Mouse (Mus musculus): Measurements from ENCODE around the gene Plin5. TPM values are rescaled to one million over a fixed set of nuclear protein-coding genes. Genes with fewer than 3 reads are reported as not detected.
"Not testable (repeated sequence)": the region's sequence is repeated elsewhere in the genome, so short reads cannot be mapped to it uniquely, and the experiment has no call there.

The Plin5 gene
- polyA plus RNA-seq, 1 experiment from 2014 or later, result 1.9 TPM

- Histone ChIP-seq H3K36me3 (no peaks in the 10 kb centered on the region), H3K27ac (no peak overlapping the region), H3K27me3 (peaks cover 47% of the 10 kb centered on the region), H3K9me3 (replicated peaks) (no peaks in the 10 kb centered on the region), H3K4me2 (no peak overlapping the region), H3K4me1 (peaks cover 25% of the 10 kb centered on the region), H3K4me3 (replicated peaks) (no peak overlapping the region), H3K9ac (no peak overlapping the region)
- WGBS, result 70% methylated on average over 10 of the region's 10 CpGs
- no peak for ATAC-seq (replicated peaks; ENCODE audit: low FRiP score)
Measured at GRCm38 (mm10) chr17:56116193-56116592, 1.2 kb downstream of the Plin5 start.

DNA sequence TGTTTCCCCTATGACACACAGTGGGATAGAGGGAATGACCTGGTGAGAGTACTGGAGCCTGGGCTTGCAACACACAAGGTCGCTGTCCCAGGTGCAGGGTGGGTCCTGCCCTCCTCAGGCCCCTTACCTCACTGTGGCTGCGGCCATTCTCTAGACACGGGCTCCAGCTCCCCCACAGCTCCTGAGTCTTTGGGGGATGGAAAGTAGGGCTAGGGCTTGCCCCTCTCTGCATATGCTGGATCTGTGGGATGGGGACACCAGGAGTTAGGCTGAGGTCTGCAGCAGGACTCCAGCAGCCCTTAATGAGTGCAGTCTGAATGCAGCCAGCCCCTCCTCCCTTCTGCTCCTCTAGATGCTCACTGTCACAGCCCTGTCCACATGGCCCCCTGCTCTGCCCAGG lies 4.7 kb downstream of the Plin5 start:
- H3K27ac ChIP-seq, result no peak overlapping the region
- WGBS, result 72% methylated on average over 3 of the region's 3 CpGs
- H3K4me1 ChIP-seq, result peaks cover 7% of the 10 kb centered on the region
- H3K9ac ChIP-seq, result no peak overlapping the region
- H3K4me3 ChIP-seq (replicated peaks), result no peak overlapping the region
- no peak overlapping the region for H3K4me2 ChIP-seq
- H3K27me3 ChIP-seq, result peaks cover 14% of the 10 kb centered on the region
- no peaks in the 10 kb centered on the region for H3K9me3 ChIP-seq (replicated peaks)
- no peak for ATAC-seq (replicated peaks; ENCODE audit: low FRiP score)
- 0 out of 2 replicates have a peak, but pooled peaks cover 4% of the 10 kb centered on the region for H3K36me3 ChIP-seq

GRCm38 (mm10) chr17:56111864-56112263 lies 5.5 kb downstream of the Plin5 start:
- 45% methylated on average over 5 of the region's 5 CpGs for WGBS
- no peaks in the 10 kb centered on the region for H3K9me3 ChIP-seq (replicated peaks)
- no peak overlapping the region for H3K4me2 ChIP-seq
- 0 out of 2 replicates have a peak, but pooled peaks cover 4% of the 10 kb centered on the region for H3K36me3 ChIP-seq
- H3K9ac ChIP-seq, result no peak overlapping the region
- no peak overlapping the region for H3K4me3 ChIP-seq (replicated peaks)
- ATAC-seq (replicated peaks; ENCODE audit: low FRiP score), result peak; percentile 40; the same call in 1 of the 2 replicates
- H3K4me1 ChIP-seq, result 0 out of 2 replicates have a peak, but pooled peaks cover under 1% of the 10 kb centered on the region
- peaks cover 8% of the 10 kb centered on the region; the same call in 1 of the 2 replicates for H3K27me3 ChIP-seq
- no peak overlapping the region for H3K27ac ChIP-seq

GRCm38 (mm10) chr17:56111021-56111420 lies 6.4 kb downstream of the Plin5 start:
- H3K4me1 ChIP-seq, result no peaks in the 10 kb centered on the region
- 0 out of 2 replicates have a peak, but pooled peaks cover under 1% of the 10 kb centered on the region for H3K27me3 ChIP-seq
- no peaks in the 10 kb centered on the region for H3K9me3 ChIP-seq (replicated peaks)
- ATAC-seq (replicated peaks; ENCODE audit: low FRiP score), result no peak
- no peak overlapping the region for H3K9ac ChIP-seq
- no peak overlapping the region for H3K4me2 ChIP-seq
- 63% methylated on average over 1 of the region's 1 CpGs for WGBS
- H3K27ac ChIP-seq, result no peak overlapping the region
- H3K36me3 ChIP-seq, result 0 out of 2 replicates have a peak, but pooled peaks cover 4% of the 10 kb centered on the region
- no peak overlapping the region for H3K4me3 ChIP-seq (replicated peaks)

GRCm38 (mm10) chr17:56110571-56110970 lies 6.8 kb downstream of the Plin5 start:
- Histone ChIP-seq H3K9ac (no peak overlapping the region), H3K9me3 (replicated peaks) (no peaks in the 10 kb centered on the region), H3K4me1 (no peaks in the 10 kb centered on the region), H3K36me3 (0 out of 2 replicates have a peak, but pooled peaks cover 4% of the 10 kb centered on the region), H3K4me2 (no peak overlapping the region), H3K27me3 (no peaks in the 10 kb centered on the region), H3K4me3 (replicated peaks) (no peak overlapping the region), H3K27ac (no peak overlapping the region)
- 68% methylated on average over 4 of the region's 4 CpGs for WGBS
- no peak for ATAC-seq (replicated peaks; ENCODE audit: low FRiP score)

DNA sequence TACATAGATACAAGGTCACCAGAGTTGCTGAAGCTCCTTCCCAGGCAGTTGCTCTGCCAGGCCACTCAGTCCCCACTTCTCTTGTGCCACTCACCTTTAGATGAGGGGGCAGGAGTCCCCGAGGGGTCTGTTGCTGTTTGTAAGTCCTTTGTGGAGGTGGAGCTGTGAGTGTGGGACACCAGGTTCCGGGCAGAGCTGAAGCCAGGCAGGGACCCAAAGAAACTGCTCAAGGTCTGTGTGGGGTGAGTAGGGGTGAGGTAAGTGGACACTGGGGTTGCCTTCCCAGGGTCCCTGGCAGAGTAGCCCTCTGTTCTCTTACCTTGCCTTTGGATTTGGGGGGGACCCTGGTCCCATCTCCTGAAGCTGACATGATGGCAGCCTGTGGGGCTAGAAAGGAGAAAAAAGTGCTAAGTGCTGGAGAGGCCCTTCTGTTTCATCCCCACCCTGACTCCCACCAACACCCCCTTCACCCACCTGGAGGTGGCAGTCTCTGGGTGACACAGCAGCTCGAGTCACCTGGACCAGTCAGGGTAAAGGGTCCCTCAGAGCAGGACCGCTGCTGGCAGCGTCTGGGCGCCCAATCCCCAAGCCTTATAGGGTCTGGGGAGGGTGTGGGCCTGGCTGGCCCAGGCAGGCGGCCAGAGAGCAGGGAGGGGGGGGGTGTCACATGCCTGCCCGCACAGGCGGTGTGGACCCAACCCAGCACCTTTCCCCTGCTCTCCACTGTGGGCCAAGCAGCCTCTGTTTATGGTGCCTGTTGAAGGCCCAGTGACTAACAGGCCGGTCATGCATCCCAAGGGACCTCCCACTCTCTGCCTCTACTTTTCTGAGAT lies 8.0 kb downstream of the Plin5 start, which contains the start of gene Plin4:
Gene Plin4, minus strand, starts transcription at position 585 of the 833 bp plus-strand sequence.
- Histone ChIP-seq H3K27ac (no peak within 1 kb of the TSS), H3K4me3 (replicated peaks) (no peak within 1 kb of the TSS), H3K36me3 (0 out of 2 replicates have a peak, but pooled peaks cover 4% of the 10 kb centered on the region), H3K4me1 (no peaks in the 10 kb centered on the region), H3K9me3 (replicated peaks) (no peaks in the 10 kb centered on the region), H3K9ac (no peak within 1 kb of the TSS), H3K4me2 (no peak within 1 kb of the TSS), H3K27me3 (no peaks in the 10 kb centered on the region)
- ATAC-seq (replicated peaks; ENCODE audit: low FRiP score), result peak; percentile 20; the same call in 1 of the 2 replicates
- 57% methylated on average over 10 of the region's 10 CpGs for whole genome bisulfite sequencing

DNA sequence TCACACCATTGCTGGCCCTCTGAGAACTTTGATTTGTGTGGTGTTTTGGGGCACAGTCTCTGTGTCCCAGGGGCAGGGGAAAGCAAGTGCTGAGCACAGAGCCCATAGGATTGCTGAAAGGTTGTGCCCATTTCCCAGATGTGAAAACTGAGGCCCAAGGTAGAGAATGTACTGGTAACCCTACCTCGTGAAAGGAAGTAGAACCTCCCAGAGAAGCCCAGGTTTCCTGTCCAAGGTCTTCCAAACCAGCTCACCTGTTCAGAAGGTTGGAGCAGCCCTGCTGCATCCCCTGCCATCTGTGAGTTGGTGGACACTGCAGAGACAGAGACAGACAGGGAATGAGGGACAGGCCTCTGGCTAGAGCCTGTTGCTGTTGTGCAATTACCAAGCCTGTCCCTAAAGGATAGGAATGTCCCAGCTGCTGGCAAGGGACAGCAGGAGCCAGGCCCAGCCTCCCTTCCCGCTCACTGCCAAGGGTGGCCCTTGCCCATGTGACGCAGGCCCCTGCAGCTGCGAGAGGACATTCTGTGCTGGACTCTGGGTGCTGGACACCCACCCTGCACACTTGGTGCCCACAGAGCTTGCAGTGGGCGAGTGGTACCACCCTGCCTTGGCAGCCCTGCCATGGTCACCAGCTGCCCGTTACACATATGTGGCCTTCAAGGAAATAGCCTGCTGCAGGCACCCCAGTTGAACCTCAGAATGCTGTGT lies 8.9 kb downstream of the Plin5 start:
- no peaks in the 10 kb centered on the region for H3K4me1 ChIP-seq
- no peaks in the 10 kb centered on the region for H3K9me3 ChIP-seq (replicated peaks)
- ATAC-seq (replicated peaks; ENCODE audit: low FRiP score), result 0 out of 2 replicates have a peak, but pooled peaks have one; percentile 18
- H3K9ac ChIP-seq, result no peak overlapping the region
- no peak overlapping the region for H3K4me2 ChIP-seq
- H3K27me3 ChIP-seq, result no peaks in the 10 kb centered on the region
- peaks cover 8% of the 10 kb centered on the region; the same call in 1 of the 2 replicates for H3K36me3 ChIP-seq
- H3K4me3 ChIP-seq (replicated peaks), result no peak overlapping the region
- 82% methylated on average over 6 of the region's 6 CpGs for WGBS
- no peak overlapping the region for H3K27ac ChIP-seq

DNA sequence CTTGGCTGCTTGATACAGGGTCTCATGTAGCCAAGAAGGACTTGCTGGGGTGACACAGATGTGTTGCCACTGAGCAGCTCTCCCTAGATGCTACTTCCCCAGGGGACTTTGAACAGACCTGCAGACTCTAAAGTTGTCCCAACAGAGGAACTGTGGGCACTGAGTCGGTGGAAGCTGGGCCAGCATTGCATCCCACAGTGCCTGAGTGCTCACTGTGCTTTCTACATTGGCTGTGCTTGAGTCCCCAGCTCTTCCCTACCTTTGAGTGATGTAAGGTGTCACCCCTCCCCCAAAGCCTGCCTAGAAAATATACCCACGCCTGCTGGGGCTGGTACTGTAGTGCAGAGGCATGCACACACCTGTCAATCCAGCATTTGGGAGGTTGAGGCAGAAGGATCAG lies 9.7 kb downstream of the Plin5 start:
- H3K27me3 ChIP-seq, result no peaks in the 10 kb centered on the region
- no peak for ATAC-seq (replicated peaks; ENCODE audit: low FRiP score)
- H3K4me3 ChIP-seq (replicated peaks), result no peak overlapping the region
- no peaks in the 10 kb centered on the region for H3K9me3 ChIP-seq (replicated peaks)
- 77% methylated on average over 2 of the region's 2 CpGs for WGBS
- no peak overlapping the region for H3K27ac ChIP-seq
- H3K9ac ChIP-seq, result no peak overlapping the region
- H3K36me3 ChIP-seq, result peaks cover 16% of the 10 kb centered on the region
- H3K4me1 ChIP-seq, result no peaks in the 10 kb centered on the region
- H3K4me2 ChIP-seq, result no peak overlapping the region

DNA sequence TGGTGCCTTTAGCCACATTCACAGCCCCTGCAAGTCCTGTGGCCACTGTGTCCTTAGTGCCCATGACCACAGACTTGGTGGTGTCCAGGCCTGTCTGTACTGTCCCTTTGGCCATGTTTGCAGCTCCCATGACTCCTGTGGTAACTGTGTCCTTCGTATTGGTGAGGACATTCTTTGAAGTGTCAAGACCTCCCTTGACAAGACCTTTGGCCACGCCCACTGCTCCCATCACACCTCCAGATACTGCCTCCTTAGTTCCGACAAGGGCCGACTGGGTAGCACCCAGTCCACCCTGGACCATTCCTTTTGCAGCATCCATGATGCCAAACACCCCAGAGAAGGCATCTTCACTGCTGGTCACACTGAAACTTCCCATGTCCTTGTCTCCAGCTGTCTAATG lies 10.4 kb downstream of the Plin5 start:
- no peak overlapping the region for H3K9ac ChIP-seq
- H3K4me3 ChIP-seq (replicated peaks), result no peak overlapping the region
- H3K9me3 ChIP-seq (replicated peaks), result no peaks in the 10 kb centered on the region
- H3K4me2 ChIP-seq, result no peak overlapping the region
- no peaks in the 10 kb centered on the region for H3K4me1 ChIP-seq
- 60% methylated on average over 4 of the region's 4 CpGs for WGBS
- no peaks in the 10 kb centered on the region for H3K27me3 ChIP-seq
- no peak overlapping the region for H3K27ac ChIP-seq
- ATAC-seq (replicated peaks; ENCODE audit: low FRiP score), result no peak
- peaks cover 23% of the 10 kb centered on the region for H3K36me3 ChIP-seq

DNA sequence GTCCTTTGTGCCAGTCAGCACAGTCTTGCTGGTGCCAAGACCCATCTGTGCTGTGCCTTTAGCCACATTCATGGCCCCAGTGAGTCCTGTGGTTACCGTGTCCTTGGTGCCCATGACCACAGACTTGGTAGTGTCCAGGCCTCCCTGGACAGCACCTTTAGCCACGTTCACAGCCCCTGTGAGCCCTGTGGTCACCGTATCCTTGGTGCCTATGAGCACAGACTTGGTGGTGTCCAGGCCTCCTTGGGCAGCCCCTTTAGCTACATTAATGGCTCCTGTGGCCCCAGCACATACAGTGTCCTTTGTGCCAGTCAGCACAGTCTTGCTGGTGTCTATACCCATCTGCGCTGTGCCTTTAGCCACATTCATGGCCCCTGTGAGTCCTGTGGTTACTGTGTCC lies 11.0 kb downstream of the Plin5 start:
- ATAC-seq (replicated peaks; ENCODE audit: low FRiP score), result not testable (repeated sequence)

GRCm38 (mm10) chr17:56104821-56105220 lies 12.6 kb downstream of the Plin5 start:
- not testable (repeated sequence) for H3K9me3 ChIP-seq (replicated peaks); H3K27ac ChIP-seq; H3K27me3 ChIP-seq; H3K9ac ChIP-seq; ATAC-seq (replicated peaks; ENCODE audit: low FRiP score); H3K4me1 ChIP-seq; H3K4me2 ChIP-seq; H3K4me3 ChIP-seq (replicated peaks)
- 95% methylated on average over 3 of the region's 5 CpGs for WGBS
- H3K36me3 ChIP-seq, result peaks cover 45% of the 10 kb centered on the region

More for the DNA sequence above, 11.0 kb downstream of the Plin5 start:
- H3K27me3 ChIP-seq; H3K27ac ChIP-seq; H3K9ac ChIP-seq; H3K9me3 ChIP-seq (replicated peaks); H3K4me2 ChIP-seq; H3K4me1 ChIP-seq; H3K4me3 ChIP-seq (replicated peaks): not testable (repeated sequence)
- H3K36me3 ChIP-seq, result peaks cover 29% of the 10 kb centered on the region
- 94% methylated on average over 4 of the region's 4 CpGs for WGBS
